Mouse (Mus musculus) ES-E14 (cell line): ENCODE data around the gene Klhl3.

Source experiments
- HCFC1 ChIP-seq: IDR thresholded peaks from 2 replicates; pipeline ENCODE4 v1.6.1; 2012; ENCODE audit warnings: low read length, inconsistent platforms, borderline replicate concordance; ENCODE audit not compliant: insufficient read depth
- ZNF384 ChIP-seq: IDR thresholded peaks from 2 replicates; pipeline ENCODE4 v1.6.1; 2012; ENCODE audit warnings: low read depth, low read length, inconsistent platforms

- TF ChIP-seq ZNF384 (no peak), HCFC1 (no peak)
Observed at GRCm38 (mm10) chr13:58043278-58043677, 70.1 kb downstream of the Klhl3 start.
